Mouse (Mus musculus) layer of hippocampus, adult 11-12 months (tissue): ENCODE measurements around the gene Coasy.

Source experiments
- DNase-seq: peaks from one replicate; pipeline ENCODE4 v3.0.0; 2022; ENCODE audit warnings: low spot score

The Coasy gene

DNA sequence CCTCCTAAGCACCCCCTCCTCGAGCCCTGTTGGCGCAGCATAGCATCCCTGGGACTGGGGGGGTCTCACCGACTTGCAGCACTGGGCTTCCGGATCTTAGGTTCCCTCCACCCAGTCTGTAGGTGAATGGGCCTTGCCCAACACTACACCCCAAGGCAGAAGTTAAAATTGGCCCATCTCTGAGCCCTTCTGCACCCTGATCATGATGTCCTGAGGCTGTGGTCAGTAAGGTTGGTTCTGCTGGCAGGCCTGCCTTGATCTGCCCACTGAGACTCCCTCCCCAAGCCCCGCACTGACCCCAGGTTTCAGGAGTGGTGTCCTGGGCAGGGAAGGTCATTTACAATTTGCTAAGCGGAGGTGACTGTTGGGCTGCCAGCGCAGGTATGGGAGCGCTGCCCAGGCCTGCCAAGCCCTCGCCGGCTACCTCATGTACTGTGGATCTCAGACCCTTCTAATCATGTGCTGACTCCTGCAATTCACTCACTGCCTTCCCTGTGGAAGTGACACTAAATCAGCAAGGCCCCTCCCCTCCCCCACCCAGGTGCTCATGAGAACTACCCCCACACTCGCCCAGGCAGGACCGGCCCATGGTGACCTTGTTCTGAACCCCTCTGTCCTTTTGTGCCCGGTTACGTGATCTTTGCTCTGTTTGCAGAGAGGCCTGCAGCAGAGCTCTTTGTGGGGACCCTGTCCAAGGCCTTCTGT is 19.2 kb upstream of the Coasy start:
- no peak for DNase-seq

DNA sequence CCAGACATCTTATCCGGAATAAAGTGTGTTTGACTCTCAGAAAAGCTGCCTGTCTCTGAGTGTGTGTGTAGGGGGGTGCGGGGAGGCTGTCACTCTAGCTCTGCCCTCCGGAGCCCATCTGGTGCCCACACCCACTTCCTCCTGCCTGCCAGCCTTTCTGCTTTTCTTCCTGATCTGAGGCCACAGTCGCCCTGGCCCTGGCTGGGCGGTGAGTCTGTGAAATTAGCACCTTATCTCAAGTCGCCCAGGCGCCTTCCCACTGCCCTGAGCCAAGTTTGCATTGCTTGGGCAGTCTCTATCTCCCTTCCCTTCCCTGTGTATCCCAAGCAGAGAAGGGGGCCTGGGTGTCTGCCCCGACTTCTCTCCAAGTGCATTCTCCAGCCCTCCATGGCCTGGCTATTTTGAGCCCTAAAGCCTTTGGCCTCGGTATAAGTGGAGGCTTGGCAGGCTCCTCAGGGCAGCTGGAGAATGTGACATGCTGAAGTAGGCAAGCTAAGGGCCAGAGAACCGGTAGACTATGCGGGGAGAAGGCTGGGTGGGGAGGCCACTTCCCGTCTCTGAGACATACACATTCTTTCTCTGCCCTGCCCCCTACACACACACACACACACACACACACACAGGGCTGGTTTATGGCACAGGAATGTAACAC is 18.6 kb upstream of the Coasy start:
- peak; percentile 75 for DNase-seq

DNA sequence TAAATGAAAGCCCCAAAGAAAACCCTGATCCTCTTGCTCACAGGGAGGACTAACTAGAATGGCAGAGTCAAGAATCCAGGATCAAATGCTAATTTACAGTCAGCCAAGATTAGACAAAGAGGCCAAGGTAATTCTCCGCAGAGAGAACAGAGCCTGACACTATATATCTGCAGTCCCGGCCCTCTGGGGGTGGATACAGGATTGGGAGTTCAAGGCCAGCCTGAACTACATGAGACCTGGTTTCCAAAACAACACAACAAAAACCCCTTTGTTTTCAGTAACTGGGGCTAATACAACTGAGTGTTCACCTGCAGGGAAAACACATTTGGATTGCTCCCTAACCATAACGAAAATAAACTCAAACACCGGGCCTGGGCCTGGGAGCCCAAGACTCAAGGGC is 17.9 kb upstream of the Coasy start:
- no peak for DNase-seq

DNA sequence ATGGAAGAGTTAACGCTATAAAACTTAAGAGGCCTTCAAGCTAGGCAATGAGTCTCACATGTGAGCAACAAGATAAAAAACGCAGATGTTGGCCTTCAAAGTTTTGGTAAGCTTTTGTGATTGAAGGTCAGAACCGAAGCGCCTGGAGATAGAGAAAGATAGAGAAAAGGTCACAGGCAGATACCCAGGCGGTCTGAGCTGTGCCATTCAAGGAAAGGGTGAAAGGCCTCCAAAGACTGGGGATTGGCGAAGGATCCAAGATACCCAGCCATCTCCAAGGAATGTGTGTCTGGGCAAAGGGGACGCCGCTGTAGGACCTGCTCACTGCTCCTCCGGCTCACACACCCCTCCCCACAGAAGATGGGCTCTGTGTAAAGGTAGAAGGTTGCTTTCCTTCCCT is 17.4 kb upstream of the Coasy start:
- no peak for DNase-seq

DNA sequence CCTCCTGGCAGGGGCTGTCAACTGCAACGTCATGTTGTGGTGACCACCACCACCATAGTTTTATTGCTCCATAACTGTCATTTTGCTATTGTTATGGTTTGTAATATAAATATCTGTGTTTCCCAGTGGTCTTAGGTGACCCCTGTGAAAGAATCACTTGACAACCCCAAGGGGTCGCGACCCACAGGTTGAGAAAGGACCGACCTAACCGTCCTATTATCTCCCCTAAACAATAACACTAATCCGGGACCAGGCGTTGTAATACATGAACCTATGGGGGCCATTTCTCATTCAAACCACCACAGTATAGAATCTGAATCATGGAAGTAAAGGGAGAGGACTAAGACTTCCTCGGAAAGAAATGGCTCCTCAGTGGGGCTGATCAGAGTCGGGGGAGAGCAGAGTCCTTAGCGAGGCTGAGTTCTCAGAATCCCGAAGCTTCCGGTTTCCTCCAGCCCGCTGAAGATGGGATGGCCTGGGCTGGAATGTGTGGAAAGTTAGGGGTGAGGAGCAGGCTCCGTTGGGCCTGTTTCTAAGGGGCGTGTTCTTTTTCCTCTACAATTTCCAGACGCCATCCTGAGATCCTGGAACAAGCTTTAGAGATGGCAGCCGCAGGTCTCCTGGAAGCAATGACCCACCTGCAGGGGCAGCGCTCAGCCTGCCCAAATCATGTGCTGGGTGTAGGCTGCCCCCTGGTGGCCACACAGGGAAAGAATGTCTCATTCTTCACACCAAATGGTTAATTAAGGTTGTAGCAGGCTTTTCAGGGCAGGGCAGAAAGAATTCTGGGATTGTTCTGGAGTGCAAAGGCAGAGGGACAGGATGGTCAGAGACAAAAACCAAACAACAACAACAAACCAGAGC is 15.6 kb upstream of the Coasy start:
- peak; percentile 85 for DNase-seq

DNA sequence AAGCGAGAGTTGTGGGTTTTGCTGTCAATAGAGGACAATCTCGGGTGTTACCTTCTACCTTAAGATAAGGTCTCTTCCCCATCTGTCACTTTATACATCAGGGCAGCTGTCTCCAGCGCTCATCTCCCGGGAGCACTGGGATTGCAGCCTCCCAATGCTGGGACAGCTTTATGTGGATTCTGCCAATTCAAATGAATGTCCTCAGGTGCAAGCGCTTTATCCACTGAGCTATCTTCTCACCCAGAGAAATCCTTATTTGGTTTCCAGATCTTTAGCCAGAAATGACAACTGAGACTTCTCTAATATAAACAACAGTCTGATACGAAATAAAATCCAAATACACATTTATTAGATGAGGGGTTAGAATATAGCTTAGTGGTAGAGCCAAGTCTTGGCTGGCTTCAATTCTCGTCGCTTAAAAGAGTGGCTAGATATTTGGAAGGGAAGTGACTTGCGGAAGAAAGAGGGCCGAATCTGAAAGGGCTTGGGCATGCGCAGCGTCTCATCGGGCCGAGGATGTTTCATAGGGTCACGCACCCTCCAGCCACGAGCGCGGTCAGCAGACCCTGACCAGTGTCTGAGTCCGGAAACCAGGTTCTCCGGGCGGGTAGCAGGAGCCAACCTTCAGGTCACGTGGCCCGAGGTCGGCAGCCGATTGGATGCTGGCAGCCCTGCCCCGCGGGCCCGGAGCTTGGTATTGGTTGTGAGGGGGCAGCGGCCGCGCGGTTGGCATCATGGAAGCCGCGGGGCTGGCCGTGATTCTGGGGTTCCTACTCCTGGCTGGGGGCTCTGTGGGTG is 12.8 kb upstream of the Coasy start, which contains the start of gene Naglu:
Naglu (plus strand) TSS at position 622 of the 798 bp plus-strand sequence.
- DNase-seq: peak; percentile 97

DNA sequence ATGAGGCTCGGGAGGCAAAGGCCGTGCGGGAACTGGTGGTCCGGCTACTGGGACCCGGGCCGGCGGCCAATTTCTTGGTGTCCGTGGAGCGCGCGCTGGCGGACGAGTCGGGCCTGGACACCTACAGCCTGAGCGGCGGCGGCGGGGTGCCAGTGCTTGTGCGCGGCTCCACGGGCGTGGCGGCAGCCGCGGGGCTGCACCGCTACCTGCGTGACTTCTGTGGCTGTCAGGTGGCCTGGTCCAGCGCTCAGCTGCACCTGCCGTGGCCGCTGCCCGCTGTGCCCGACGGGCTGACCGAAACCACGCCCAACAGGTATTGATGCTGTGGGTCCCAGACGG is 12.2 kb upstream of the Coasy start:
- DNase-seq: no peak

DNA sequence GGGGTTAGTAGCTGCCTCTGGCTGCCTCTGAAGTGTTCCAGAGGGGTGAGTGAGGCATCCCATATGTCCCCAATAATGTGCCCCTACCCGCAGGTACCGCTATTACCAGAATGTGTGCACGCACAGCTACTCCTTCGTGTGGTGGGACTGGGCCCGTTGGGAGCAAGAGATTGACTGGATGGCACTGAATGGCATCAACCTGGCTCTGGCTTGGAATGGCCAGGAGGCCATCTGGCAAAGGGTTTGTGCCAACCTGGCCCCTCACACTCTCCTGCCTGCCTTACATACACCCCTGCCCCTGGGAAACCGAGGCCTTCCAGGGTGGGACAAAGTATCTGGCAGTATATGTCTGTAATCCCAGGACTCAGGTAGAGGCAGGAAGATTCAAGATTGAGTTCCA is 11.4 kb upstream of the Coasy start:
- no peak for DNase-seq

DNA sequence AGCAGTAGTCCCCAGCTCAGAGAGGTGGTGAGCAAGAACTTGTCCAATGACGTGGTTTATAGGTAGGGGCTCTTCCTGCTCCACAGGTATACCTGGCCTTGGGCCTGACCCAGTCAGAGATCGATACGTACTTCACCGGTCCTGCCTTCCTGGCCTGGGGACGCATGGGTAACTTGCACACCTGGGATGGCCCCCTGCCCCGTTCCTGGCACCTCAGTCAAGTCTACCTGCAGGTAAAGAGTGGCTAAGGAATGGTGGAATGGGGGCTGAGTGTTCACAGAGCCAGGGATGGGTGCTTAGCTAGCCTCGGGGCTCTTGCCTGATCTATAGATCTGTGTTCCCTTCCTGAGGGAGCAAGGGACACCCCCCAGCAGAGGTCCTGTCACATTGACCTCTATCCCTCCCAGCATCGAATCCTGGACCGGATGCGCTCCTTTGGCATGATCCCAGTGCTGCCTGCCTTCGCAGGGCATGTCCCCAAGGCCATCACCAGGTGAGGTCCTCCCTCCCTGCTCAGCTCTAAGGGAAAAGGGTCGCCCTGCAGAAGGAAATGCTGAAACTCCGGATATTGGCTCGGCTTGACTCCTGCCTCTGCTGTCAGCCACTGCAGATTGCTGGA is 10.4 kb upstream of the Coasy start:
- DNase-seq: no peak

DNA sequence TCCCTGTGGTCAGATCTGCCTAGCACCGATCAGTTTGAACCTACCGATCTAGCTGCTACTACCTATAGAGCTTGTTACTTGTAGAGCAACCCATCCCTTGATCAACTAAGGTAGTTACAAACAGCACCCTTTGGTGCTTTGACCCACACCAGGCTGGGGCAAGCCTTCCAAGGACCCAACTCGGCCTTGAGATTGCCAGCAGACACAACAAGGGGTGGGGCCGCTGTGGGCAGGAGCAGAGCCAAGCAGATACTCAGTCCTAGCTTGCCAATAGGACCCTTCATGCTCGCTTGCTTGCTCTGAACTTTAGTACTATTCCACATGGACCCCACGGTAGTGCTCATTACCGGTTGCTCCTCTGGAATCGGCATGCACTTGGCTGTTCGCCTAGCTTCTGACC is 4.2 kb upstream of the Coasy start, which contains the start of gene Hsd17b1:
Hsd17b1 (plus strand) TSS at position 291 of the 400 bp plus-strand sequence.
- DNase-seq: no peak

DNA sequence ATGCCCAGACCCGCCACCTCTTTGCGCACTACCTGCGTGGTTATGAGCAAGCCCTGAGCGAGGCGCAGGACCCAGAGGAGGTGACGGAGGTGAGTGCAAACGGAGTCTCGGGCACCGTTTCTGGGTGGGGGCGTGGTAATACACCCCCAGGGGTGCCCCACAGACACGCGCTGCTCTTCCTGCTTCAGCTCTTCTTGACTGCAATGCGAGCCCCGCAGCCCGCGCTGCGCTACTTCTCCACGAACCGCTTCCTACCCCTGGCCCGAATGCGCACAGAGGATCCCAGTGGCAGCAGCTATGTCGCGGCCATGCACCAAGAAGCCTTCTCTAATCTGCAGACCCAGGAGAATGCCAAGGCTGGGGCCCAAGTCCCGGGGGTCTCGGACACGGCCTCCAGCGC is 2.6 kb upstream of the Coasy start:
- DNase-seq: no peak

DNA sequence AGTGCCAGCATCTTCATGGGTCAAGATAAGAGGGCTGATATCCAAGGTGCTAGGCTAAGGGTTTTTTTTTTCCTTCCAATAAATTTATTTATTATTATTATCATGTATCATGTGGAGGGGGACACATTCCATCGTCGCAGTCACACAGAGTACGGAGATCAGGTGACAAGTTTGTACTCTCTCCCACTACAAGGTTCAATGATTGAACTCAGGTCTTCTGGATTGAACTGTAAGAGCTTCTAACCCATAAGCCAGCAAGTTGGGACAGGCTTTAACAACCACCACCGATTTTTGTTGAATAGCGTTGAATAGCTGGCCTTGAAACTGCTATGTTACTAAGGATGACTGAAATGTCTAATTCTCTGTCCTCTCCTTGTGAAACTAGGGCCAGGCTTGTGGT is 1.9 kb upstream of the Coasy start:
- no peak for DNase-seq

DNA sequence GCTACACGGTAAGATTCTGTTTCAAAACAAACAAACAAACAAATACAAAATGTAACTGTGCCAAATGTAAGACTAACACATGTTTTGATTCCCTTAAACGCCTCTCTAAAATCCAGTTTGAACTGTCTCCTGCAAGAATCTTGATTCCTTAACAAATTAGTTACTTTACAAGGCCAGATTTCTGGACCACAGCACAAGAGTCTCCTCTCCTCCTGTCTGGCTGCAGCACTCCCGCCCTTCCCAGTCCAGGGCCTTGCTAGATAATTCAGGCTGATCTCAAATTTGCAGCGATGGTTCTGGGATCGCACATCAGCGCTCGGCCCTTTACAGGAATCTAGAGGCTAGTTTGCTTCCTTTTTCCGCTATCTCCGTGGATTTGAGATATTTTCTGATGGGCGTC is 706 bp upstream of the Coasy start:
- no peak for DNase-seq

DNA sequence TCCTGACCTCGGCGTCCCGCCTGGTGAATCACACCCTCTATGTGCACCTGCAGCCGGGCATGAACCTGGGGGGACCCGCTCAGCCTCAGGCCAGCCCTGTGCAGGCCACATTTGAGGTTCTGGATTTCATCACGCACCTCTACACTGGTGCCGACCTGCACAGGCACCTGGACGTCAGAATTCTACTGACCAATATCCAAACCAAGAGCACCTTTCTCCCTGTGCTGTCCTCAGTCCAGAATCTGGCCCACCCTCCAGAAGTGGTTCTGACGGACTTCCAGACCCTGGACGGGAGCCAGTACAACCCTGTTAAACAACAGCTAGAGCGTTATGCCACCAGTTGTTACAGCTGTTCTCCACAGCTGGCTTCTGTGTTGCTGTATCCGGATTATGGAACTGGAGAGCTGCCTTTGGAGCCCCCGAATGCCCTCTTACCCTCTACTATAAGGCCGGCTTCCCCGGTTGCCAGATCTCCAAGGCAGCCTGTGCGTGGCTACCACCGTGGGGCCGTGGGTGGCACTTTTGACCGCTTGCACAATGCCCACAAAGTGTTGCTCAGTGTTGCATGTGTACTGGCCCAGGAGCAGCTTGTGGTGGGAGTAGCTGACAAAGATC is 825 bp downstream of the Coasy start:
- no peak for DNase-seq

DNA sequence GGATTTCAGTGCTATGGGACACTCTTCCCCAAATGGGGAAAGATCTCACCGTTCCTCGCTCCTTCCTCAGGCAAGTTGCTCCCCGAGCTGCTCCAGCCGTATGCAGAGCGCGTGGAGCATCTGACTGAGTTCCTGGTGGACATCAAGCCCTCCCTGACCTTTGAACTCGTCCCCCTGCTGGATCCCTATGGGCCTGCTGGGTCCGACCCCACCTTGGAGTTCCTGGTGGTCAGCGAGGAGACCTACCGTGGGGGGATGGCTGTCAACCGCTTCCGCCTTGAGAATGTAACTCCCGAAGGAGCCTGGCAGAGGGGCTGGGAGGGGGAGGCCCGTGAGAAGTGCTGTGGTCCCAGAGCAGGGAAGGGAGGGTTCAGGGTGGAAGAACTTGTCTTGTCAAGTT is 1.9 kb downstream of the Coasy start:
- DNase-seq: no peak

DNA sequence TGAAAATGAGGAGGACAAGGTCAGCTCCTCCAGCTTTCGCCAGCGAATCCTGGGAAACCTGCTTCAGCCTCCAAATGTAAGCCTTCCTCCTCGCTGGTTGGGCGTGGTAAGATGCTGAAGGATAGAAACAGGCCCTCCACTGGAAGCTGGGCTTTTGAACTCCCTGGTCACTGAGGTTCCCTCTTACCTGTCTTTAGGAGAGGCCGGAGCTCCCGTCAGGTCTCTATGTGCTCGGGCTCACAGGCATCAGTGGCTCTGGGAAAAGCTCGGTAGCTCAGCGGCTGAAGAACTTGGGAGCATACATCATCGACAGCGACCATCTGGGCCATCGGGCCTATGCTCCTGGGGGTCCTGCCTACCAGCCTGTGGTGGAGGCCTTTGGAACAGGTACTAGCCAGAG is 2.4 kb downstream of the Coasy start:
- no peak for DNase-seq

DNA sequence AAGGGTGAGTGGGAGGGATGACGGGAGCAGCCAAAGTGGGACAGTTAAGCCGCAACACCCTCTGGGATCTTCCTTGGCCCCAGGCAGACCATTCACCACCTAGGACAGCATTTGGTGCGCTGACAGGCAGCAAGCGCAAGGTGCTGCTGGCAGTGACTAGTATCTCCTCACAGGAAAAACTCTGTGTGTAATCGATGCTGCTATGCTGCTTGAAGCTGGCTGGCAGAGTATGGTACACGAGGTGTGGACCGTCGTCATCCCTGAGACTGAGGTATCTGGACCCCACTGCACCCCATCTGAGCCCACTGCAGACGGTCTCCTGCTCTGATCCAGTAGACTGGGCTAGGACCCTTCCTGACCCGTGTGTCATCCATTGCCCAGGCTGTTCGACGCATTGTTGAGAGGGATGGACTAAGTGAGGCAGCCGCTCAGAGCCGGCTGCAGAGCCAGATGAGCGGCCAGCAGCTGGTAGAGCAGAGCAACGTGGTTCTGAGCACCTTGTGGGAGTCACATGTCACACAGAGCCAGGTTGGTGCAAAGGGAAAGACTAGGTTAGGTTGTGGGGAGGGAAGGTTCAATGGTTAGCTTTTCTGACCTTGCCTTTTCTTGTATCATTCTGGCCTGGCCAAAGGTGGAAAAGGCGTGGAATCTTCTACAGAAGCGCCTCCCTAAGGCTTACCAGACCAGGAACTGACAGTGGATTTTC is 3.4 kb downstream of the Coasy start:
- no peak for DNase-seq

DNA sequence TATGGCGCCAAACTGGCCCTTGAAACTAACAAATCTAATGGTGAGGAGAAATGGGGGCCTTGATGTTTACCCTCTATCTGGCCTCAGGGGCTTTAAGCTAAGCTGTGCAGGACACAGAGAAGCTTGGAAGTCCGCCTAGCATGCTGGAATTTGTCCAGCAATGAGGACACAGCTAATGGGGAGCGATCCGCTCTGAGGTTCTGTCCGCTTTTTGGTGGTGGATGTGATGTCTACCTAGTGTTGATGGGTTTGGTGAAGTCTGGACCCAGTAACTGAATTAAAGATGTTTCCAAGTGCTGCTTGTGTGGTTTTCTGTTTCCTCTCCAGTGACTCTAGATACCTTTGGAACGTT is 3.9 kb downstream of the Coasy start:
- no peak for DNase-seq

DNA sequence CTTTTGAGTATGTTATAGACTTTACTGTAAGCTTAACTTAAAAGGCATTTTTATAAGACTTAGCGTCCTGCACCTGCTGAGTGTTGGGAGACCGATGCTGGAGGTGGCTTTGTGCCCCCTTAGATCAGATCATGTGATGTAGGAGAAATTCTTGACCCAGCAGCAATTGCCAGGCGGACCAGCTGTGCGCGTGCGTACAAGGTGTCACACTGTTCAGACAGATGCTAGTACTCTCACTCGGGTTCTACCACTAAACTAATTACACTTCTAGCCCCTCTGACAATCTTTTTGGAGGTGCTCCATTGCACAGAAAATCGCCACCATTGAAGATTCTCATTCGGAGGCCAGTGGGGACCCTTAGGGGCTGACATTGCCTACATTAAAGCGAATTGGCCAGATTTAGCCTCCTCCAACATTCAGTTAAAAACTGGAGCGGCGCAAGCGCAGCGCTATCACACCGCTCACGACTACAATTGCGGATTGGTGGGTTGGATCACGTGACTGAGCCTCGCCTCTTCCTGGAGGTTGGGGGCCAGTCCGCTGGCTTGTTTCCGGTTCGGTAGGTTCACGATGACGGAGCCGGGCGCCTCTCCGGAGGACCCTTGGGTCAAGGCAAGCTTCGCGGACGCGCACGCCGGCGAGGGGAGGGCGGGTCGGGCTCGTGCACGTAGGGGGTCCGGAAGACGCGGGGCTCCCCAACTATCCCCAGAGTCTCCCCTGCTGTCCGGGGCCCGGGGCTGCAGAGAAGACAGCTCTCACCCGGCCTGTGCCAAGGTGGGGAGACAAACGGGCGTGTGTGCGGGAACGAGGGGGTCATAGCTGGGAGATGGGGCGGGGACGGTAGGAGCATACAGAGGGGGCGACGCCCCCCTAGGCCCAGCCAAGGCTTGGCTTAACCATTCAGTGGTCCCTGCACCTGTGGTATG is 4.7 kb downstream of the Coasy start, which contains the start of gene Mlx:
Mlx (plus strand) TSS at position 522 of the 926 bp plus-strand sequence.
- peak; percentile 93 for DNase-seq

DNA sequence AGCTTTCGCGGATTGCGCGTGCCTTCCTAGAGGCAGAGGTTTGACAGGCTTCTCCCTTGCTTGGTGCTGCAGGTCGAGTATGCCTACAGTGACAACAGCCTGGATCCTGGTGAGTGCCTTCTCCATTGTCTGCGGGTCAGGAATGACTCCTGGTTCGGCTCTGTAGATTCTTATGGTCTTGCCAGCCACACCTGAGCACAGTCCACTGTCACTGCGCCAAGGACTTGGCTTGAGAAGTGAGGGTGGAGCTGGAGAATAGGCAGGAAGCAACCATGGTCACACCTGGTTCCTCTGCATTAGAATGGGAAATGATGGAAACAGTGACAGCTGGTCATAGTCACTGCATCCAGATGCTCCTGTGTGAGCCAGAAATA is 5.3 kb downstream of the Coasy start:
- no peak for DNase-seq
